Mouse (Mus musculus): ENCODE results near the gene Exosc5. TPM values are rescaled to one million over a fixed set of nuclear protein-coding genes. Genes with fewer than 3 reads are reported as not detected.

Gene Exosc5
- total and polyA plus RNA-seq, 3 experiments: 105 to 125 (median 123) TPM

DNA sequence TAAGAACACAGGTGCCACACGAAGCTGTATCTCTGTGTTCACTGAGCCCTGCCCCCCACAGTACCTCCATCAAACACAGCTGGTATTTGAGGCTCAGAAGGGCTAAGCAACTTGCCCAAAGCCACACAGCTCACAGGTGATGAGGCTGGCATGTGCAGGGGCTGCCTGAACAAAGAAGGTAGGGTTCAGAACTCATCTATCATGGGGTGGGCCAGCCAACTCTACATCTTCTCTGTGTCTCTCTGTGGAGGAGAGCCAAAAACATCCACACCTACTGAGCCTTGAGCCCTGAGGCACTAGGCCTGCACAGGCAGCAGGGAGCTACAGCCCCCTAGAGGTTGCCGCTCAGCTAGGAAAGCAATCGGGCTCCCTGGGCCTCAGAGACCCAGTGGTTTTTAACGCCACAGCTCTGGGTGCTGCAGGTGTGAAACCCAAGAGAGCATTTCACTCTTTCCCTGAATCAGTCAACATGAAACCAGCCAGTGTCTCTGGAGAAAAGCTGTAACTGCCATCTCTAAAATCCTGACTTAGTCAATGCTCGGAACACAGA is 11.3 kb upstream of the Exosc5 start (continued):
- TF ChIP-seq PAX5 (IDR thresholded peaks at IDR 0.05; ENCODE audit: low read length): no peak
- TF ChIP-seq UBTF (IDR thresholded peaks at IDR 0.05; ENCODE audit: low read depth, low read length): peak; percentile 80; the same call in 1 of the 2 replicates
- peak; percentile 80 for TF ChIP-seq SMC3 (IDR thresholded peaks at IDR 0.05; ENCODE audit: low read depth, low read length)
- no peak for TF ChIP-seq USF2 (conservative IDR thresholded peaks at IDR 0.05; ENCODE audit: low read depth, low read length)
- TF ChIP-seq TCF12 (IDR thresholded peaks at IDR 0.05; ENCODE audit: low read depth, low read length): peak; percentile 94
- TF ChIP-seq ETS1 (conservative IDR thresholded peaks at IDR 0.05; ENCODE audit: low read depth, low read length): peak; percentile 82
- TF ChIP-seq GABPA (IDR thresholded peaks at IDR 0.05; ENCODE audit: insufficient replicate concordance, low read depth, low read length): no peak
- no peak for TF ChIP-seq E2F4 (IDR thresholded peaks at IDR 0.05; ENCODE audit: insufficient replicate concordance, low read depth, low read length)
- peak; percentile 27; the same call in 1 of the 2 replicates for TF ChIP-seq NRF1 (IDR thresholded peaks at IDR 0.05; ENCODE audit: low read depth, low read length)
- TF ChIP-seq EP300 (IDR thresholded peaks at IDR 0.05; ENCODE audit: low read length): peak; percentile 95
- TF ChIP-seq USF1 (IDR thresholded peaks at IDR 0.05; ENCODE audit: low read depth, low read length): no peak
- peak; percentile 91 for TF ChIP-seq RAD21 (IDR thresholded peaks at IDR 0.05; ENCODE audit: low read depth, low read length)
- peak; percentile 78 for TF ChIP-seq MEF2A (IDR thresholded peaks at IDR 0.05; ENCODE audit: borderline replicate concordance, low read depth, low read length)
- TF ChIP-seq MAZ (IDR thresholded peaks at IDR 0.05; ENCODE audit: low read depth, low read length): no peak
- TF ChIP-seq POLR2AphosphoS2 (IDR thresholded peaks at IDR 0.05; ENCODE audit: low read depth, low read length): no peak

DNA sequence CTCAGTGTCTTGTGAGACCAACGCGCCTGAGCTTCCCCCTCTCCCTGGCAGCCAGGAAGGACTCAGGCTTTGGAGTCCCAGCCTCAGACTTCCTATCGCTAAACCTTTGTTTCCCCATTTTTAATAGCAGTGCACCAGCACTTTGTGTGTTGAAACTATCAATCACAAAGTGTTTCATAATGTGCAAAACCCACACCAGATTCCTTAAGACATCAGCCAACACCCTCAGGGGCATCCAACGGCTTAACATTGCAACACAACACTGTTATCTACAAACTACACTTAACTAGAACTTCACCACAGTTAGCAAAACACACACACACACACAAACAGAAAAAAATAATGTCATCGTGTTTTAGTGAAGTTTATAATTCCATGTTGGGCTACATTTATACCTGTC is 9.1 kb upstream of the Exosc5 start:
- DNase-seq (ENCODE audit: extremely low read depth): no peak
- Histone ChIP-seq H3K4me2 (ENCODE audit: insufficient read depth, low read depth, poor library complexity, severe bottlenecking) (no peak overlapping the region), H3K4me1 (ENCODE audit: control insufficient read depth in 1 of 2, insufficient read depth in 2 of 2) (peaks cover 17 to 54% of the 10 kb centered on the region in 2 experiments), H3K9me3 (replicated peaks; ENCODE audit: low read length) (no peaks in the 10 kb centered on the region), H3K9ac (ENCODE audit: insufficient read depth, low read depth) (no peak overlapping the region), H3K27me3 (replicated peaks) (no peaks in the 10 kb centered on the region), H3K27ac (ENCODE audit: insufficient read depth, low read depth) (no peak overlapping the region), H3K4me3 (replicated peaks in 1 of 3; ENCODE audit: low read depth in 2 of 3, low read length in 2 of 3, poor library complexity in 1 of 3) (no peak overlapping the region), H3K79me2 (replicated peaks; ENCODE audit: control insufficient read depth, extremely low read depth, insufficient read depth, poor library complexity, severe bottlenecking) (no peaks in the 10 kb centered on the region), H3K36me3 (replicated peaks in 1 of 2; ENCODE audit: control insufficient read depth in 1 of 2, insufficient read depth in 1 of 2, low read length in 1 of 2) (peaks cover 0 to 3% of the 10 kb centered on the region in 2 experiments)
- in situ Hi-C loops (cut with MboI; ENCODE audit: low pct_ligation_motif_present, low pct_unique_long_range_greater_than_20kb, low sequenced_read_pairs) (no loop called here), dilution Hi-C loops (cut with MboI; ENCODE audit: extremely low pct_ligation_motif_present, extremely low pct_unique_long_range_greater_than_20kb, low sequenced_read_pairs) (no loop called here)
- TF ChIP-seq MEF2A (IDR thresholded peaks at IDR 0.05; ENCODE audit: borderline replicate concordance, low read depth, low read length): no peak
- no peak for TF ChIP-seq RCOR1 (conservative IDR thresholded peaks at IDR 0.05; ENCODE audit: low read depth, low read length)
- no peak for TF ChIP-seq ZKSCAN1 (IDR thresholded peaks at IDR 0.05; ENCODE audit: borderline replicate concordance, low read depth, low read length)
- no peak for TF ChIP-seq ELF1 (IDR thresholded peaks at IDR 0.05; ENCODE audit: low read depth, low read length)
- TF ChIP-seq TCF12 (IDR thresholded peaks at IDR 0.05; ENCODE audit: low read depth, low read length): no peak
- no peak for TF ChIP-seq NRF1 (IDR thresholded peaks at IDR 0.05; ENCODE audit: low read depth, low read length)
- no peak for TF ChIP-seq MAX (IDR thresholded peaks at IDR 0.05; ENCODE audit: low read length)
- no peak for TF ChIP-seq MXI1 (IDR thresholded peaks at IDR 0.05; ENCODE audit: low read depth, low read length)
- TF ChIP-seq UBTF (IDR thresholded peaks at IDR 0.05; ENCODE audit: low read depth, low read length): no peak
- no peak for TF ChIP-seq E2F4 (IDR thresholded peaks at IDR 0.05; ENCODE audit: insufficient replicate concordance, low read depth, low read length)
- no peak for TF ChIP-seq JUND (conservative IDR thresholded peaks at IDR 0.05; ENCODE audit: low read depth, low read length)
- no peak for TF ChIP-seq TBP (conservative IDR thresholded peaks at IDR 0.05; ENCODE audit: low read depth, low read length)
- TF ChIP-seq GABPA (IDR thresholded peaks at IDR 0.05; ENCODE audit: insufficient replicate concordance, low read depth, low read length): no peak
- no peak for TF ChIP-seq JUN (IDR thresholded peaks at IDR 0.05; ENCODE audit: insufficient read depth, low read depth, low read length)
- TF ChIP-seq RAD21 (IDR thresholded peaks at IDR 0.05; ENCODE audit: low read depth, low read length): no peak
- TF ChIP-seq USF2 (conservative IDR thresholded peaks at IDR 0.05; ENCODE audit: low read depth, low read length): no peak
- no peak for TF ChIP-seq KAT2A (IDR thresholded peaks at IDR 0.05; ENCODE audit: insufficient replicate concordance, low read length)
- no peak for TF ChIP-seq ZMIZ1 (IDR thresholded peaks at IDR 0.05; ENCODE audit: low read depth, low read length)
- TF ChIP-seq POLR2AphosphoS2 (IDR thresholded peaks at IDR 0.05; ENCODE audit: low read depth, low read length): no peak
